Mouse (Mus musculus): ENCODE data around the gene Aspdh.

Gene Aspdh

GRCm38 (mm10) chr7:44446070-44446855, 18.9 kb upstream of the Aspdh start:
- no peak for DNase-seq (ENCODE audit: low spot score in 2 of 2)

- no peak for DNase-seq (ENCODE audit: low spot score in 2 of 2)
These were observed 11.9 kb upstream of the Aspdh start for GRCm38 (mm10) chr7:44453256-44453655.

- DNase-seq (ENCODE audit: low spot score in 2 of 2) = no peak
These were observed 8.9 kb upstream of the Aspdh start for GRCm38 (mm10) chr7:44456302-44456701.

- DNase-seq (ENCODE audit: low spot score in 2 of 2) = no peak
These were observed 5.1 kb upstream of the Aspdh start for GRCm38 (mm10) chr7:44460067-44460466.

- no peak for DNase-seq (ENCODE audit: low spot score in 2 of 2)
These were observed 4.3 kb upstream of the Aspdh start for GRCm38 (mm10) chr7:44460767-44461502.

- DNase-seq (ENCODE audit: low spot score in 2 of 2) = no peak
These were observed 3.5 kb upstream of the Aspdh start for GRCm38 (mm10) chr7:44461503-44462217.

- no peak for DNase-seq (ENCODE audit: low spot score in 2 of 2)
These were observed 2.8 kb upstream of the Aspdh start for GRCm38 (mm10) chr7:44462218-44463055.

- DNase-seq (ENCODE audit: low spot score in 2 of 2) = no peak
These were observed 2.1 kb upstream of the Aspdh start for GRCm38 (mm10) chr7:44463056-44463425.

- no peak for DNase-seq (ENCODE audit: low spot score in 2 of 2)
These were observed 1.5 kb upstream of the Aspdh start for GRCm38 (mm10) chr7:44463556-44464225.

- DNase-seq (ENCODE audit: low spot score in 2 of 2) = peak; percentile 86 to 90
These were observed 680 bp upstream of the Aspdh start for GRCm38 (mm10) chr7:44464511-44464910.

GRCm38 (mm10) chr7:44466006-44466887, 1.1 kb downstream of the Aspdh start:
- no peak for DNase-seq (ENCODE audit: low spot score in 2 of 2)

- DNase-seq (ENCODE audit: low spot score in 2 of 2) = no peak
These were observed 1.7 kb downstream of the Aspdh start for GRCm38 (mm10) chr7:44466888-44467311.

GRCm38 (mm10) chr7:44467811-44468411, 2.7 kb downstream of the Aspdh start, which contains the start of gene Josd2:
TSS of gene Josd2 (plus strand) at chr7:44467980.
- DNase-seq (ENCODE audit: low spot score in 2 of 2) = peak; percentile 97 to 98

GRCm38 (mm10) chr7:44468644-44469285, 3.6 kb downstream of the Aspdh start:
- no peak for DNase-seq (ENCODE audit: low spot score in 2 of 2)

- DNase-seq (ENCODE audit: low spot score in 2 of 2) = no peak
These were observed 4.8 kb downstream of the Aspdh start for GRCm38 (mm10) chr7:44469677-44470675.

- DNase-seq (ENCODE audit: low spot score in 2 of 2) = no peak
These were observed 5.8 kb downstream of the Aspdh start for GRCm38 (mm10) chr7:44470696-44471612.
